ENCODE assay signal across 14 mouse cellular contexts in the genomic region with DNA sequence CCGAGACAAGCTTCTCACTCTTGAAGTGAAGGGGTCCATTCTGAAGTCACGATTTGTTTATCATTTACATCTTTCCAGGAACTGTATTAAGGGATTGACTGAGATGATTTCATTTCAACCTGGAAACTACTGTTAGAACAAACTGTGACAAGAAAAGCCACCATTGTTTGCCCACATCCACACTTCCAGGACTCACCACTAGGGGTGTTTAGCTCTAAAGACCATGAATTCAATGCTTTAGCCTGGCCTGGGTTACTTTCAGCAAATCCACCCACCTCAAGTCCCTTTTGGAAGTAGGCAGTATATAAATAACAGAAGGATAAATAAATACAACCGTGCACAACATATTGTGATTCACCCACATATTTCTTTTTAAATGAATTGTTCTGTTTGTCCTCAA.
DNase-seq lines count a peak whose midpoint lies in the region; ATAC-seq and TF ChIP-seq lines count a peak whose summit lies in the region.
"Had no signal": no experiment of that assay in that cellular context is flagged by ENCODE, and none has a peak within 500 bp of the region (broad histone marks: within the 10 kb centered on the region; RNA-seq: fewer than 3 reads in every experiment).

No protein-coding gene starts in this region.

- no peaks in the 10 kb centered on the region for H3K27me3 ChIP-seq in cerebellum, adult 2 months (ENCODE audit: control insufficient read depth, insufficient read depth, low read length)
- no peaks in the 10 kb centered on the region for H3K27me3 ChIP-seq in kidney, postnatal 0 days (ENCODE audit: insufficient read depth, low read length)
- H3K27me3 ChIP-seq in neural tube, embryonic 15.5 days (replicated peaks), result no peaks in the 10 kb centered on the region
- H3K27me3 ChIP-seq: liver, embryonic 13.5 days had no signal

- 80% methylated on average over 3 of the region's 3 CpGs for WGBS in cerebellum, adult 2 months
- WGBS in kidney, postnatal 0 days, result 74% methylated on average over 3 of the region's 3 CpGs
- 72% methylated on average over 3 of the region's 3 CpGs for WGBS in neural tube, embryonic 15.5 days

- no peak overlapping the region for H3K4me2 ChIP-seq in kidney, postnatal 0 days (ENCODE audit: low read length)
- H3K4me2 ChIP-seq in neural tube, embryonic 15.5 days, result no peak overlapping the region
- H3K4me2 ChIP-seq: heart, embryonic 11.5 days; liver, embryonic 13.5 days had no signal

- H3K36me3 ChIP-seq in kidney, postnatal 0 days (ENCODE audit: insufficient read depth, low read length), result no peaks in the 10 kb centered on the region
- no peaks in the 10 kb centered on the region for H3K36me3 ChIP-seq in neural tube, embryonic 15.5 days
- H3K36me3 ChIP-seq: liver, embryonic 13.5 days had no signal

- H3K4me3 ChIP-seq in cerebellum, adult 2 months (replicated peaks; ENCODE audit: insufficient read depth, low read depth, low read length), result no peak overlapping the region
- no peak overlapping the region for H3K4me3 ChIP-seq in kidney, postnatal 0 days (replicated peaks; ENCODE audit: low read depth, low read length)
- no peak overlapping the region for H3K4me3 ChIP-seq in neural tube, embryonic 15.5 days (replicated peaks)
- H3K4me3 ChIP-seq: liver, embryonic 13.5 days had no signal

- no peaks in the 10 kb centered on the region for H3K4me1 ChIP-seq in cerebellum, adult 2 months (ENCODE audit: control insufficient read depth, insufficient read depth, low read length)
- no peaks in the 10 kb centered on the region for H3K4me1 ChIP-seq in kidney, postnatal 0 days (replicated peaks; ENCODE audit: insufficient read depth, low read length)
- peaks cover 8% of the 10 kb centered on the region; the same call in 1 of the 2 replicates for H3K4me1 ChIP-seq in neural tube, embryonic 15.5 days
- H3K4me1 ChIP-seq: liver, embryonic 13.5 days had no signal

- no peaks in the 10 kb centered on the region for H3K9me3 ChIP-seq in kidney, postnatal 0 days (replicated peaks; ENCODE audit: low read length)
- H3K9me3 ChIP-seq in neural tube, embryonic 15.5 days (replicated peaks), result no peaks in the 10 kb centered on the region
- H3K9me3 ChIP-seq: liver, embryonic 13.5 days had no signal

- TF ChIP-seq CTCF in cerebellum, adult 2 months (IDR thresholded peaks at IDR 0.05; ENCODE audit: borderline replicate concordance, insufficient read depth, low read depth, low read length), result 0 out of 2 replicates have a peak, but pooled peaks have one; percentile 20
- TF ChIP-seq CTCF in kidney, postnatal 0 days (IDR thresholded peaks at IDR 0.05; ENCODE audit: low read depth), result peak; percentile 47

- DNase-seq in cerebellum, adult 2 months, result no peak
- DNase-seq in kidney, postnatal 0 days (ENCODE audit: low spot score), result no peak
- DNase-seq in kidney, adult 8-10 months, result no peak
- DNase-seq in neural tube, embryonic 10.5 days (ENCODE audit: extremely low spot score, low spot score), result peak; percentile 16
- DNase-seq in yolk sac, embryonic 10.5 days (ENCODE audit: low spot score), result no peak
- no peak for DNase-seq in adrenal gland, adult 2 months
- DNase-seq: liver, embryonic 13.5 days; spleen, adult 18-20 months; thymus, adult 2 months had no signal

- no peak overlapping the region for H3K27ac ChIP-seq in cerebellum, adult 2 months (ENCODE audit: insufficient read depth, low read length)
- no peak overlapping the region for H3K27ac ChIP-seq in kidney, postnatal 0 days
- no peak overlapping the region for H3K27ac ChIP-seq in neural tube, embryonic 15.5 days (replicated peaks)
- H3K27ac ChIP-seq: liver, embryonic 13.5 days had no signal

- ATAC-seq in cerebellum, adult (ENCODE audit: insufficient number of reproducible peaks, low FRiP score, low TSS enrichment), result no peak
- ATAC-seq in kidney, postnatal 0 days (replicated peaks; ENCODE audit: low FRiP score, low read depth), result no peak
- no peak for ATAC-seq in neural tube, embryonic 15.5 days (ENCODE audit: low FRiP score)
- ATAC-seq: forebrain, embryonic 16.5 days; midbrain, embryonic 16.5 days had no signal

- TF ChIP-seq POLR2A in cerebellum, adult 2 months (IDR thresholded peaks at IDR 0.05; ENCODE audit: borderline replicate concordance, insufficient read depth, low read length), result no peak

- H3K9ac ChIP-seq in kidney, postnatal 0 days (ENCODE audit: low read depth, low read length), result no peak overlapping the region
- H3K9ac ChIP-seq in neural tube, embryonic 15.5 days (replicated peaks), result no peak overlapping the region
- H3K9ac ChIP-seq: liver, embryonic 13.5 days had no signal
